Mouse (Mus musculus) testis, adult 2 months (tissue): ENCODE measurements around the gene Amer2. TPM values are rescaled to one million over a fixed set of nuclear protein-coding genes. Genes with fewer than 3 reads are reported as not detected.

ENCODE experiments used
- H3K27ac ChIP-seq: fragments of 200-500 bp; 2 replicates; pipeline ENCODE4 v1.5.1; 2012; ENCODE audit warnings: low read depth, low read length; ENCODE audit not compliant: control insufficient read depth, insufficient read depth
- H3K27me3 ChIP-seq: fragments of 200-500 bp; 2 replicates; pipeline ENCODE4 v1.6.1; 2012; ENCODE audit warnings: mild to moderate bottlenecking, low read length, moderate library complexity; ENCODE audit not compliant: control insufficient read depth, insufficient read depth
- H3K36me3 ChIP-seq: fragments of 200-500 bp; 2 replicates; pipeline ENCODE4 v1.6.1; 2012; ENCODE audit warnings: mild to moderate bottlenecking, low read length; ENCODE audit not compliant: control insufficient read depth, insufficient read depth
- H3K4me1 ChIP-seq: fragments of 200-500 bp; 2 replicates; pipeline ENCODE4 v1.6.1; 2012; ENCODE audit warnings: low read length; ENCODE audit not compliant: control insufficient read depth, insufficient read depth
- H3K4me3 ChIP-seq: fragments of 200-500 bp; 2 replicates; pipeline ENCODE4 v1.5.1; 2012; ENCODE audit warnings: low read depth, mild to moderate bottlenecking, low read length, moderate library complexity, mixed read lengths; ENCODE audit not compliant: control insufficient read depth
- CTCF ChIP-seq: fragments of 200-500 bp; IDR thresholded peaks from 2 replicates; pipeline ENCODE4 v1.5.1; 2012; ENCODE audit warnings: low read depth, mild to moderate bottlenecking, inconsistent platforms, low read length, moderate library complexity; ENCODE audit not compliant: control insufficient read depth, insufficient read depth, insufficient replicate concordance
- POLR2A ChIP-seq: fragments of 200-500 bp; IDR thresholded peaks from 2 replicates; pipeline ENCODE4 v1.6.1; 2012; ENCODE audit warnings: low read depth, mild to moderate bottlenecking, inconsistent platforms, low read length, moderate library complexity; ENCODE audit not compliant: control insufficient read depth
- polyA plus RNA-seq: library from polyadenylated mRNA; depleted of rRNA; stranded (reverse); fragments of >200 nt; gene quantifications from 2 replicates; pipeline ENCODE4 v1.2.3, GENCODE M21; 2012

Amer2 gene
- polyA plus RNA-seq, 1 experiment, result 37.6 TPM

DNA sequence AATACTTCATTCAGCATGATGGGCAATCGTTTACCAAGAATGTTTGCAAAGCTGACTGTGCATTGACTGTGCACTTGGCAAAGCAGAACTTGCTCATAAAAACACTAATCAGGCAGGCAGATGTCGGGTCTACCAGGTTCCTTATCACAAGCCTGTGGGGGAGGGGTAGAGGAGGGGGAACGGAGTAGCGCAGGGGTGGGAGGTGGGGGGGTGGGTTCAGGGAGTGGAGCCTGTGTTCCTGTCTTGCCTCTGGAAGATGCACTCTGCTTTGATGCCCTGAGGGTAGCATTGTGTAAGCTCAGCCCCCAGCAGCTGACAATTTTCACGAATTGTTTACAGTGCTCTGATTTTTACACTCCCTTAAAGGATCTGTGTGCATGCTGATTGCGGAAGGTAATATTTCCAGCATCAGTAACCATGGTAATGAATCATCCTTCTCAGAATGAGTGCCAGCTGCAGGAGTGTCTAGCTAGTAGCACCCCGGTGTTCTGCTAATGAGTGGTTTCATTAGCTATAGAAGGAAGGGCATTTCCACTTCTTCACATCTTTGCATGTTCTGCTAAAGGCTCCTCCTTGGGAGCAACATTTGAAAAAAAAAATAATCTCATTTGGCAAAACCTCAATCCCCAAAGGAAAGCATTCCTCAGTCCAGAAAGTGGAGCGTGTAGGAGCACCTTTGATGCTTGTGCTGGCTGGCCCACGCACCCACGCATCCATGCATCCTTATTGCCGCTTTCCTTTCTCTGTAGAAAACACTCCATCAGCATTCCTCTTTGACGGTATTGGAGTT, 36.8 kb downstream of the Amer2 start:
- TF ChIP-seq POLR2A, result no peak
- no peak for TF ChIP-seq CTCF
- no peaks in the 10 kb centered on the region for H3K27me3 ChIP-seq
- H3K4me1 ChIP-seq, result no peaks in the 10 kb centered on the region
- no peak overlapping the region for H3K27ac ChIP-seq
- H3K4me3 ChIP-seq, result no peak overlapping the region
- no peaks in the 10 kb centered on the region for H3K36me3 ChIP-seq

DNA sequence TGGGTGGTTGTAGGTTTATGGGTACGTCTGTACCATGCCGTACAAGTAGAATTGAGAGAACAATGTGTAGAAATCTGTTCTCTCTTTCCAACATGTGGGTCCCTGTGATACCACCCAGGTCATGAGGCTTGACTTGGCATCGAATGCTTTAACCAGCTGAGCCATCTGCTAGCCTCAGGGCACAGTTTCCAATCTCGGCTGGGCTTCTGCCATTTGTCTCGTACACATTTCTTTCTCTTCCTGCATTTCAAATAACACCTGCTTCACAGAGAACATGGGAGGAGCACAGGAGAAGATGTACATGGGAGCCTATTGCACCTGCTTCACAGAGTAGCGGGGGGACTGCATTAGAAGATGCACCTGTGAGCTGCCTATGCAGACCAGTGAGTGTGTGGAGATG, 38.2 kb downstream of the Amer2 start:
- no peaks in the 10 kb centered on the region for H3K36me3 ChIP-seq
- H3K4me1 ChIP-seq, result no peaks in the 10 kb centered on the region
- no peak overlapping the region for H3K4me3 ChIP-seq
- no peak for TF ChIP-seq CTCF
- TF ChIP-seq POLR2A, result no peak
- H3K27me3 ChIP-seq, result no peaks in the 10 kb centered on the region
- H3K27ac ChIP-seq, result no peak overlapping the region

- H3K4me3 ChIP-seq, result no peak overlapping the region
- no peaks in the 10 kb centered on the region for H3K4me1 ChIP-seq
- no peaks in the 10 kb centered on the region for H3K27me3 ChIP-seq
- no peak overlapping the region for H3K27ac ChIP-seq
- no peak for TF ChIP-seq POLR2A
- TF ChIP-seq CTCF, result no peak
- H3K36me3 ChIP-seq, result no peaks in the 10 kb centered on the region
These were observed 41.6 kb downstream of the Amer2 start for GRCm38 (mm10) chr14:60414691-60415090.

DNA sequence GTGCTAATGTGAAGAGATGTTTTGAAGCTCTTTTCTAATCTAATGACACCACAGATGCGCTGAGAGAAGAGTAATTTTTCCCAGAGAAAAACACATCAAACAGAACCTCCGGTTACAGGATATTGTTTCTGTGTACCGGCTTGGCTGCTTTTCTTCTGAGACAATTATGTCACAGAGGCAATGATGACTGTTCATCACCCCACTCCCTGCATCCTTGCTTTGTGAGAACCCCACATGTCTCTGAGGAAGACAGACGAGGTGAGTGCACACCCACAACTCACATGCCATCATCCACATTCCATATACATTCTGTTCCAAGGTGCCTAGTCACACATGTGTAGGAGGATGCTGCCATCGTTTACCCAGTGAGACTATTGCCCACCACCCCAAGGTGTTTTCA, 44.9 kb downstream of the Amer2 start:
- H3K27me3 ChIP-seq, result no peaks in the 10 kb centered on the region
- H3K36me3 ChIP-seq, result no peaks in the 10 kb centered on the region
- H3K4me1 ChIP-seq, result no peaks in the 10 kb centered on the region
- H3K27ac ChIP-seq, result no peak overlapping the region
- TF ChIP-seq POLR2A, result no peak
- TF ChIP-seq CTCF, result no peak
- H3K4me3 ChIP-seq, result no peak overlapping the region

DNA sequence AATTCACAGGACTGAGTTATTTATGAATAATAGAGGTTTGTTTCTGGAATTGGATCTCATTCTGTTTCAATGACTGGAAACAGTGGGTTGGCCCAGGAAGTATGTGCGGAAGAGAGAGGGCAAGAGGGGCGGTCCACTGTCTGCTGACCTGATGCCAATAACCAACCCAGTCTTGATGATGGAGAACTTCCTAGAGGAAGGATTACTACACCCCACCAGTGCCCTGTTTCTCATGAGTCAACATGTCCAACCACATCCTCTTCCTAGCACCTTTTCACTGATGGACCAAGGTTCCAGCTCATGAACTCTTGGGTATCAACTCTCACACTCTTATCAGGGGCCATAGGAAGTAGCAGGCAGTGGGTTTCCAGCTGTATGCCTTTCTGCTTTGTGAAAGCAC, 49.9 kb downstream of the Amer2 start:
- H3K4me1 ChIP-seq, result no peaks in the 10 kb centered on the region
- H3K27me3 ChIP-seq, result no peaks in the 10 kb centered on the region
- no peak overlapping the region for H3K4me3 ChIP-seq
- no peaks in the 10 kb centered on the region for H3K36me3 ChIP-seq
- H3K27ac ChIP-seq, result no peak overlapping the region
- TF ChIP-seq CTCF (no peak), POLR2A (no peak)

DNA sequence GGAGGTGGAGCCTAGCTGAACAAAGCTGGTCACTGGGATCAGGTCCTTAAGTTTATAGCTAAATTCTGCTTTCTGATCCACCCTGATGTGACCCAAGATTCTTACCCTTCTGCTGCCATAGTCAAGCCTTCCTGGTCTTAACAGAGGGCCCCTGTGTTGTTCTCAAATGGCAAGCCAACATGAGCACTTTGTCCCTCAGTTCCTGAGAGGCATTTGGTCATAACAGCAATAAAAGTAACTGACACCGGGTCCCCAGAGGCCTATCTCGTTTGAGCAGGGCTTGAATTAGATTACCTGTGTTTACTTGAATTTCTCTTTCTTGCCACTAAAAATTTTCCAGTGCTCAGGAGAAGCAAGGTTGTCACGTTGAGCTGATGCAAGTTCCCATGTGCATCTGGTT, 51.1 kb downstream of the Amer2 start:
- Histone ChIP-seq H3K36me3 (no peaks in the 10 kb centered on the region), H3K4me1 (no peaks in the 10 kb centered on the region), H3K27me3 (no peaks in the 10 kb centered on the region), H3K27ac (no peak overlapping the region), H3K4me3 (no peak overlapping the region)
- no peak for TF ChIP-seq POLR2A
- no peak for TF ChIP-seq CTCF

DNA sequence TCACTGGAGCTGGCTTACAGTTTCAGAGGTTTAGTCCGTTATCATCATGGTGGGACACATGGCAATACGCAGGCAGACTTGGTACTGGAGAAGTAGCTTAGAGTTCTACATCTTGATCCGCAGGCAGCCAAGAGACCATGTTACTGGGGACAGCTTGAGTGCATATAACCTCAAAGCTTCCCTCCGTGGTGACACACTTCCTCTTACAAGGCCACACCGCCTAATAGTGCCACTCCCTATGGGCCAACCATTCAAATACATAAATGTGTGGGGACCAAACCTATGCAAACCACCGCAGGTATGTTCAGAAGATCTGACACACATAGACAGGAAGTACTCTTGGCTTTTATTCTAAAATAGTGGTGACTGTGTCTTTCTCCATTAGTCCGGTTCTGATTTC, 52.5 kb downstream of the Amer2 start:
- no peaks in the 10 kb centered on the region for H3K27me3 ChIP-seq
- H3K4me1 ChIP-seq, result no peaks in the 10 kb centered on the region
- no peak for TF ChIP-seq POLR2A
- TF ChIP-seq CTCF, result no peak
- no peaks in the 10 kb centered on the region for H3K36me3 ChIP-seq
- no peak overlapping the region for H3K27ac ChIP-seq
- no peak overlapping the region for H3K4me3 ChIP-seq
